Mouse (Mus musculus): ENCODE measurements around the gene Sdk1. TPM values are rescaled to one million over a fixed set of nuclear protein-coding genes. Genes with fewer than 3 reads are reported as not detected.

Gene Sdk1
- polyA plus RNA-seq, 1 experiment from 2014 or later: 1.2 TPM

- Histone ChIP-seq H3K4me1 (ENCODE audit: control insufficient read depth, insufficient read depth, low read length) (no peaks in the 10 kb centered on the region), H3K9ac (ENCODE audit: low read length) (no peak overlapping the region), H3K4me3 (ENCODE audit: low read depth, low read length) (no peak overlapping the region), H3K4me2 (ENCODE audit: low read depth, severe bottlenecking) (no peak overlapping the region), H3K27ac (replicated peaks; ENCODE audit: low read depth, low read length) (no peak overlapping the region), H3K27me3 (ENCODE audit: control insufficient read depth, insufficient read depth, low read length) (no peaks in the 10 kb centered on the region), H3K9me3 (ENCODE audit: control insufficient read depth, low read length) (no peaks in the 10 kb centered on the region; the same call in 1 of the 2 replicates), H3K36me3 (ENCODE audit: control insufficient read depth, insufficient read depth, low read length) (no peaks in the 10 kb centered on the region)
- no peak for DNase-seq (ENCODE audit: low spot score)
- 84% methylated on average over 4 of the region's 4 CpGs for WGBS
- ATAC-seq (ENCODE audit: insufficient number of reproducible peaks, low FRiP score, low TSS enrichment, low read depth): no peak
These were observed 536.9 kb downstream of the Sdk1 start for GRCm38 (mm10) chr5:141778231-141778630.

DNA sequence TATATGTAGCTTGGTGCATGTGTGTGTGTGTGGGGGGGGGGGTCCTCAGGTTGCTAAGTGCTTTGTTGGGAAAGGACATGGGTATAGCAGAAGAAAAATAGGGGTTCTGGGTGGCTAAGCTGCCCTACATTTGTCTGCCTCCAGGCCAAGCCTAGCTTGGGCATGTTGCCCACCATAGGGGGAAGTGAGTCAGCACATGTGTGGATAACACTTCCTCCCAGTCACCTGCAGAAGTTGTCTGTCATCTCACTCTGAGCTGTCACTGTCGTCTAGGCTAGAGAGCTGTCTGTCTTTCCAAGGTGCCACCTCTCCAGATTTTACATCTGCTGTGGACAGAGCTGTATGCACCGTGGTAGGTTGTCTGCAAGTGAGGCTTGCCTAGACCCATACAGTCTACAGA is 539.9 kb downstream of the Sdk1 start:
- ATAC-seq (ENCODE audit: insufficient number of reproducible peaks, low FRiP score, low TSS enrichment, low read depth): no peak
- H3K36me3 ChIP-seq (ENCODE audit: control insufficient read depth, insufficient read depth, low read length): no peaks in the 10 kb centered on the region
- no peaks in the 10 kb centered on the region; the same call in 1 of the 2 replicates for H3K9me3 ChIP-seq (ENCODE audit: control insufficient read depth, low read length)
- no peak overlapping the region for H3K4me2 ChIP-seq (ENCODE audit: low read depth, severe bottlenecking)
- H3K4me1 ChIP-seq (ENCODE audit: control insufficient read depth, insufficient read depth, low read length): no peaks in the 10 kb centered on the region
- no peak overlapping the region for H3K27ac ChIP-seq (replicated peaks; ENCODE audit: low read depth, low read length)
- no peak overlapping the region for H3K9ac ChIP-seq (ENCODE audit: low read length)
- H3K4me3 ChIP-seq (ENCODE audit: low read depth, low read length): no peak overlapping the region
- no peak for DNase-seq (ENCODE audit: low spot score)
- H3K27me3 ChIP-seq (ENCODE audit: control insufficient read depth, insufficient read depth, low read length): no peaks in the 10 kb centered on the region
- WGBS: 78% methylated on average over 2 of the region's 2 CpGs

GRCm38 (mm10) chr5:141782330-141782729 is 541.0 kb downstream of the Sdk1 start:
- Histone ChIP-seq H3K36me3 (ENCODE audit: control insufficient read depth, insufficient read depth, low read length) (no peaks in the 10 kb centered on the region), H3K27ac (replicated peaks; ENCODE audit: low read depth, low read length) (no peak overlapping the region), H3K9me3 (ENCODE audit: control insufficient read depth, low read length) (no peaks in the 10 kb centered on the region; the same call in 1 of the 2 replicates), H3K9ac (ENCODE audit: low read length) (no peak overlapping the region), H3K27me3 (ENCODE audit: control insufficient read depth, insufficient read depth, low read length) (no peaks in the 10 kb centered on the region), H3K4me3 (ENCODE audit: low read depth, low read length) (no peak overlapping the region), H3K4me1 (ENCODE audit: control insufficient read depth, insufficient read depth, low read length) (no peaks in the 10 kb centered on the region), H3K4me2 (ENCODE audit: low read depth, severe bottlenecking) (no peak overlapping the region)
- WGBS: 95% methylated on average over 5 of the region's 5 CpGs
- ATAC-seq (ENCODE audit: insufficient number of reproducible peaks, low FRiP score, low TSS enrichment, low read depth): no peak
- DNase-seq (ENCODE audit: low spot score): no peak

DNA sequence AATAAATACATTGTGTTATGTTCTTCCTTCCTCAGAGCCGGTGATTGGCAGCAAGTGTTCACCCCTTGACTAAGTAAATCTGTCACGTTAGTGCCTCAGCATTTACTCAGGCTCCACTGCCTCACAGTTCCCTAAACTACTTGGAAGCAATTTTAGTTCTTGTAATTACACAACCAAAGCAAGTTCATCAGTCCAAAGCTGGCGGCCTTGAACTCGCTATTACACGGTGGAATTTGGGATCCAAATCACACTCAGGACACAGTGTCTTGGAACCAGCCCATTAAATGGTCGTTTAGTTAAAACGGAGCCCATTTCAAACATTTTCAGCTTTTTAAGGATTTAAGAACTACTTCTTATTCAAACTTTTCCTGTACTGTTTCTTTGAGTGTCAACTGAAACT is 542.2 kb downstream of the Sdk1 start:
- Histone ChIP-seq H3K4me1 (ENCODE audit: control insufficient read depth, insufficient read depth, low read length) (no peaks in the 10 kb centered on the region), H3K27ac (replicated peaks; ENCODE audit: low read depth, low read length) (no peak overlapping the region), H3K9ac (ENCODE audit: low read length) (no peak overlapping the region), H3K4me2 (ENCODE audit: low read depth, severe bottlenecking) (no peak overlapping the region), H3K36me3 (ENCODE audit: control insufficient read depth, insufficient read depth, low read length) (no peaks in the 10 kb centered on the region), H3K4me3 (ENCODE audit: low read depth, low read length) (no peak overlapping the region), H3K27me3 (ENCODE audit: control insufficient read depth, insufficient read depth, low read length) (no peaks in the 10 kb centered on the region), H3K9me3 (ENCODE audit: control insufficient read depth, low read length) (no peaks in the 10 kb centered on the region; the same call in 1 of the 2 replicates)
- 92% methylated on average over 7 of the region's 7 CpGs for WGBS
- ATAC-seq (ENCODE audit: insufficient number of reproducible peaks, low FRiP score, low TSS enrichment, low read depth) (no peak), DNase-seq (ENCODE audit: low spot score) (no peak)

DNA sequence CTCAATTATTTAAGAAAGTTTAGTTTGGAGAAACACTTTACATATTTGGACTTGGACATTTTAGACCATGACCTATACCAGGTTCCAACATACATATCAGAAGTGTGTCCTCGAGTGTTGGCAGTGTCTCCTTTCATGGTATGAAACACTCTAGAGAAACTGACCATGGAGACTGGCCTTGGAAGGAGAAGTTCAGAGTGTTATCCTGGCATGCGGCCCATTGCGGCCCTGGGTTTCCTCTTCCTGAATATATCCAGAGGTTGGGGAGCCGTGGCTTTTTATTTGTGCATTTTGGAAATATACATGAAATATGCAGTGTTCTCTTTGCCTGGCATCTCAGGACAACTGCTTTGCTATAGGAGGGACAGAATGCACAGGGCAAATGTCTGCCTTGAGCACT is 552.6 kb downstream of the Sdk1 start:
- 91% methylated on average over 4 of the region's 4 CpGs for WGBS
- H3K27ac ChIP-seq (replicated peaks; ENCODE audit: low read depth, low read length): no peak overlapping the region
- DNase-seq (ENCODE audit: low spot score) (no peak), ATAC-seq (ENCODE audit: insufficient number of reproducible peaks, low FRiP score, low TSS enrichment, low read depth) (no peak)
- H3K4me1 ChIP-seq (ENCODE audit: control insufficient read depth, insufficient read depth, low read length): no peaks in the 10 kb centered on the region
- H3K9me3 ChIP-seq (ENCODE audit: control insufficient read depth, low read length): no peaks in the 10 kb centered on the region
- H3K9ac ChIP-seq (ENCODE audit: low read length): no peak overlapping the region
- H3K4me2 ChIP-seq (ENCODE audit: low read depth, severe bottlenecking): no peak overlapping the region
- no peaks in the 10 kb centered on the region for H3K27me3 ChIP-seq (ENCODE audit: control insufficient read depth, insufficient read depth, low read length)
- H3K4me3 ChIP-seq (ENCODE audit: low read depth, low read length): no peak overlapping the region
- H3K36me3 ChIP-seq (ENCODE audit: control insufficient read depth, insufficient read depth, low read length): no peaks in the 10 kb centered on the region

- no peaks in the 10 kb centered on the region for H3K9me3 ChIP-seq (ENCODE audit: control insufficient read depth, low read length)
- H3K4me3 ChIP-seq (ENCODE audit: low read depth, low read length): no peak overlapping the region
- H3K27ac ChIP-seq (replicated peaks; ENCODE audit: low read depth, low read length): no peak overlapping the region
- DNase-seq (ENCODE audit: low spot score): no peak
- no peak for ATAC-seq (ENCODE audit: insufficient number of reproducible peaks, low FRiP score, low TSS enrichment, low read depth)
- H3K36me3 ChIP-seq (ENCODE audit: control insufficient read depth, insufficient read depth, low read length): no peaks in the 10 kb centered on the region
- no peak overlapping the region for H3K4me2 ChIP-seq (ENCODE audit: low read depth, severe bottlenecking)
- H3K27me3 ChIP-seq (ENCODE audit: control insufficient read depth, insufficient read depth, low read length): no peaks in the 10 kb centered on the region
- no peak overlapping the region for H3K9ac ChIP-seq (ENCODE audit: low read length)
- 0 out of 2 replicates have a peak, but pooled peaks cover 2% of the 10 kb centered on the region for H3K4me1 ChIP-seq (ENCODE audit: control insufficient read depth, insufficient read depth, low read length)
- WGBS: 64% methylated on average over 10 of the region's 10 CpGs
These were observed 582.6 kb downstream of the Sdk1 start for GRCm38 (mm10) chr5:141823823-141824330.

DNA sequence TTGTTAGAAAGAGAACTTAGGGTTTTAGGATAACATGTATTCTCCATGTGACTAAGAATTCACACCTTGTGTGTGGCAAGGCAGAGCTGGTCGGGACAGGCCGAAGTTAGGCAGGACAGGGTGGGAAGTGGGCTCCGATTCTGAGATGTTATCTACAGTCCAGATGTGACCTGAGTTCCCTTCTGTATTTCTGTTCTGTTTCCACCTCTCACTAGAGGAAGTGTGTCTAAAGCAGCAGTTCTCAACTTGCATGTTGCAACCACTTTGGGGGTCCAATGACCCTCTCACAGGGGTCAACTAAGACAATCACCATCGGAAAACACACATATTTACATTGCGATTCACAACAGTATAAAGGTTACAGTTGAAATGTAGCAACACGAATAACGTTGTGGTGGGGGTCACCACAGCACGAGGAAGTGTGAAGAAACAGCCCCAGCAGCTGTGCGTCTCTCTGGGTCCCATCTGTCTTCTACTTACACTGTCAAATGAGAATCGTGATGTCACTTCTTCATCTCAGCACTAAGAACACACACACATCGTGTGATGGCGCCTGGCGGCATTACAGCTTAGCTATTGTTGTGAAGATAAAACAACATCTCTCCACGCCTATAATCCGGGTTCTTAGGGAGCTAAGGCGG is 583.6 kb downstream of the Sdk1 start:
- H3K36me3 ChIP-seq (ENCODE audit: control insufficient read depth, insufficient read depth, low read length): no peaks in the 10 kb centered on the region
- no peaks in the 10 kb centered on the region for H3K27me3 ChIP-seq (ENCODE audit: control insufficient read depth, insufficient read depth, low read length)
- WGBS: 82% methylated on average over 16 of the region's 16 CpGs
- H3K9ac ChIP-seq (ENCODE audit: low read length): no peak overlapping the region
- DNase-seq (ENCODE audit: low spot score) (no peak), ATAC-seq (ENCODE audit: insufficient number of reproducible peaks, low FRiP score, low TSS enrichment, low read depth) (no peak)
- H3K27ac ChIP-seq (replicated peaks; ENCODE audit: low read depth, low read length): no peak overlapping the region
- H3K4me2 ChIP-seq (ENCODE audit: low read depth, severe bottlenecking): no peak overlapping the region
- H3K4me1 ChIP-seq (ENCODE audit: control insufficient read depth, insufficient read depth, low read length): 0 out of 2 replicates have a peak, but pooled peaks cover 2% of the 10 kb centered on the region
- no peak overlapping the region for H3K4me3 ChIP-seq (ENCODE audit: low read depth, low read length)
- H3K9me3 ChIP-seq (ENCODE audit: control insufficient read depth, low read length): no peaks in the 10 kb centered on the region

DNA sequence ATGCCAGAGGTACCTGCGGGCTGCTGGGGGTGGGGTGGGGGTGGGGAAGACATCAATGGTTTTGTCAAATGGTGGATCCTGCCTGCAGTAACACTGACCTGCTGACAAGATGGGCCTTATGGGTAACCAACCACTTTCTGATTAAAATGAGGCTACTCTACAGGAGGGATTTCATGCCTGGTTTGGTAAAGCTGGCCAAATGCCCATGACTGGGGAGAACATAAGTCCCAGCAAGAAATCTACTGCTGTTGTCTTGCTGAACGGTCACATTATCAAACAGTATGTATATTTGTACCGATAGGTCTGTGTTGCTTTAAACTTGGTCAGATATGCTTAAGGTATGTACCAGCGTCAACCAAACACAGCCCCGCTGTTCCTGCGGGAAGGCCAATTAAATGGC is 594.3 kb downstream of the Sdk1 start:
- ATAC-seq (ENCODE audit: insufficient number of reproducible peaks, low FRiP score, low TSS enrichment, low read depth) (no peak), DNase-seq (ENCODE audit: low spot score) (no peak)
- no peak overlapping the region for H3K4me3 ChIP-seq (ENCODE audit: low read depth, low read length)
- H3K27ac ChIP-seq (replicated peaks; ENCODE audit: low read depth, low read length): no peak overlapping the region
- H3K27me3 ChIP-seq (ENCODE audit: control insufficient read depth, insufficient read depth, low read length): no peaks in the 10 kb centered on the region
- WGBS: 49% methylated on average over 6 of the region's 6 CpGs
- H3K36me3 ChIP-seq (ENCODE audit: control insufficient read depth, insufficient read depth, low read length): no peaks in the 10 kb centered on the region
- H3K4me2 ChIP-seq (ENCODE audit: low read depth, severe bottlenecking): no peak overlapping the region
- H3K9me3 ChIP-seq (ENCODE audit: control insufficient read depth, low read length): no peaks in the 10 kb centered on the region
- H3K9ac ChIP-seq (ENCODE audit: low read length): no peak overlapping the region
- 0 out of 2 replicates have a peak, but pooled peaks cover 2% of the 10 kb centered on the region for H3K4me1 ChIP-seq (ENCODE audit: control insufficient read depth, insufficient read depth, low read length)

Measured in limb, embryonic 11.5 days (tissue).